Mouse (Mus musculus) forebrain, embryonic 16.5 days (tissue): ENCODE data around the gene Hoxa10. TPM values are rescaled to one million over a fixed set of nuclear protein-coding genes. Genes with fewer than 3 reads are reported as not detected.
A peak's percentile ranks its signal among the peaks of the same experiment; 100 is the strongest.

ENCODE experiments used
- ATAC-seq: fragments of 200-750 bp; cut with Nextera tagmentation; 2 replicates; pipeline ENCODE4 v1.8.0; 2017; ENCODE audit warnings: mild to moderate bottlenecking, moderate library complexity
- H3K27ac ChIP-seq: fragments of 300-500 bp; sonication (generic); 2 replicates; pipeline ENCODE4 v1.5.1; 2014; ENCODE audit warnings: low read length, control low read depth
- H3K27me3 ChIP-seq: fragments of 300-500 bp; sonication (generic); replicated peaks from 2 replicates; pipeline ENCODE4 v1.6.1; 2014; ENCODE audit warnings: low read length; ENCODE audit not compliant: control insufficient read depth, insufficient read depth
- H3K36me3 ChIP-seq: fragments of 300-500 bp; sonication (generic); 2 replicates; pipeline ENCODE4 v1.6.1; 2014; ENCODE audit not compliant: control insufficient read depth, insufficient read depth
- H3K4me1 ChIP-seq: fragments of 300-500 bp; sonication (generic); replicated peaks from 2 replicates; pipeline ENCODE4 v1.6.1; 2014; ENCODE audit warnings: low read length; ENCODE audit not compliant: control insufficient read depth, insufficient read depth
- H3K4me2 ChIP-seq: fragments of 300-500 bp; sonication (generic); 2 replicates; pipeline ENCODE4 v1.6.1; 2014; ENCODE audit warnings: mild to moderate bottlenecking, low read length, control low read depth
- H3K4me3 ChIP-seq: fragments of 300-500 bp; sonication (generic); replicated peaks from 2 replicates; pipeline ENCODE4 v1.5.1; 2014; ENCODE audit warnings: mild to moderate bottlenecking, low read length, control low read depth
- H3K9ac ChIP-seq: fragments of 300-500 bp; sonication (generic); replicated peaks from 2 replicates; pipeline ENCODE4 v1.6.1; 2014; ENCODE audit warnings: low read depth, low read length, control low read depth
- H3K9me3 ChIP-seq: fragments of 300-500 bp; sonication (generic); 2 replicates; pipeline ENCODE4 v1.6.1; 2016; ENCODE audit warnings: low read length; ENCODE audit not compliant: control insufficient read depth
- WGBS: fragments of 180-500 bp; shearing (Covaris S2); extraction: QIAGEN DNeasy Blood & Tissue Kit; methylation state at CpG from one replicate; pipeline ENCODE4 v1.1.7; 2014; 5-methylcytosine and 5-hydroxymethylcytosine counted together
- polyA plus RNA-seq: library from polyadenylated mRNA; unstranded; fragments of >200 nt; fragmentation: Nextera tagmentation; extraction: Ambion mirVana; gene quantifications from 2 replicates; pipeline ENCODE4 v1.2.1, GENCODE M21; 2015

Hoxa10 gene
- polyA plus RNA-seq, 1 experiment from 2014 or later, result not detected

DNA sequence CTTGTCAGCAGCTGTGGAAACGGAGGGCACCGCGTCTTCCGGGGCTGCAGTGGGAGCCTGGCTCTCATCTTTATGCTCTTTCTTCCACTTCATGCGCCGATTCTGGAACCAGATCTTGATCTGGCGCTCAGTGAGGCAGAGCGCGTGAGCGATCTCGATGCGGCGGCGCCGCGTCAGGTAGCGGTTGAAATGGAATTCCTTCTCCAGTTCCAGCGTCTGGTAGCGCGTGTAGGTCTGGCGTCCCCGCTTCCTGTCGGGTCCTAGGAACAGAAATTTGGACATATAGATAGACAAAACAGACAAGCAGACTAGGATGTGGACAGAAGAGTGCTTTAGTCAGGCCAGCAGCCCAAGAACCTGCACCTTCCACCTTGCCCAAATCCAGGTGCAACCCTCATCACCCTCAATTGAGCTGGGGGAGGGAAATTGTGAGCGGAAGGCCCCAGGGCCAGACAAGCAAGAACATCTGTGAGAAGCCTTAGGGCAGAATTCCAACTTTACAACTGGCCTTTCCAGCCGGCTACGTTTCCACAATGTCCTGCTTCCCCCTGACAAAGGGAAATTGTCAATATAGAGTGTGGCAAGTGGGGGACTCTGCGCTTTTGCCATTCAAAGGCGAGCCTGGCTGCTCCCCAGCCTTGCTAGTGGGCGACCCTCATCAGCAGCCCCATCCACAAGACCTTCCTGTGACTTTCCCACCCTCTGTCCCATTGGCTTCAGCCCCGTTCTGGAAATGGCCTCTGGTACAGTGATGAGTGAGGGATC, 24.7 kb downstream of the Hoxa10 start:
- 1% methylated on average over 30 of the region's 30 CpGs for WGBS
- no peak for ATAC-seq
- H3K4me3 ChIP-seq, result no peak overlapping the region

GRCm38 (mm10) chr6:52215070-52215469, 25.6 kb downstream of the Hoxa10 start:
- Histone ChIP-seq H3K9ac (no peak overlapping the region), H3K9me3 (no peaks in the 10 kb centered on the region), H3K4me1 (peaks cover 10% of the 10 kb centered on the region), H3K27me3 (peaks cover 94% of the 10 kb centered on the region), H3K27ac (no peak overlapping the region), H3K4me3 (no peak overlapping the region), H3K36me3 (no peaks in the 10 kb centered on the region), H3K4me2 (no peak overlapping the region)
- ATAC-seq, result no peak
- WGBS, result 17% methylated on average over 3 of the region's 3 CpGs

More for the DNA sequence above, 24.7 kb downstream of the Hoxa10 start:
- no peak overlapping the region for H3K9ac ChIP-seq
- H3K4me2 ChIP-seq, result no peak overlapping the region
- H3K27ac ChIP-seq, result no peak overlapping the region
- H3K36me3 ChIP-seq, result no peaks in the 10 kb centered on the region
- H3K4me1 ChIP-seq, result peaks cover 10% of the 10 kb centered on the region
- no peaks in the 10 kb centered on the region for H3K9me3 ChIP-seq
- H3K27me3 ChIP-seq, result peaks cover 95% of the 10 kb centered on the region

- Histone ChIP-seq H3K4me1 (peaks cover 10% of the 10 kb centered on the region), H3K9me3 (no peaks in the 10 kb centered on the region), H3K36me3 (no peaks in the 10 kb centered on the region), H3K27me3 (peaks cover 94% of the 10 kb centered on the region), H3K4me3 (no peak overlapping the region), H3K27ac (no peak overlapping the region), H3K4me2 (no peak overlapping the region), H3K9ac (no peak overlapping the region)
- 6% methylated on average over 5 of the region's 5 CpGs for WGBS
- ATAC-seq, result no peak
Measured at GRCm38 (mm10) chr6:52214271-52214670, 26.4 kb downstream of the Hoxa10 start.

- no peaks in the 10 kb centered on the region for H3K36me3 ChIP-seq
- 2% methylated on average over 38 of the region's 38 CpGs for WGBS
- ATAC-seq, result no peak
- H3K4me3 ChIP-seq, result no peak within 1 kb of the TSS
- H3K4me2 ChIP-seq, result no peak within 1 kb of the TSS
- H3K27me3 ChIP-seq, result peaks cover 94% of the 10 kb centered on the region
- H3K27ac ChIP-seq, result no peak within 1 kb of the TSS
- no peaks in the 10 kb centered on the region for H3K9me3 ChIP-seq
- no peak within 1 kb of the TSS for H3K9ac ChIP-seq
- peaks cover 10% of the 10 kb centered on the region for H3K4me1 ChIP-seq
Measured at GRCm38 (mm10) chr6:52213119-52213986, 27.3 kb downstream of the Hoxa10 start, which contains the start of the genes Hoxa3 and Gm28308. Gene Hoxa3 (minus strand): TSS chr6:52213336. Gene Gm28308 (minus strand): TSS chr6:52213339.

- no peak overlapping the region for H3K4me2 ChIP-seq
- H3K27ac ChIP-seq, result no peak overlapping the region
- H3K4me3 ChIP-seq, result no peak overlapping the region
- no peaks in the 10 kb centered on the region for H3K9me3 ChIP-seq
- no peak overlapping the region for H3K9ac ChIP-seq
- 1% methylated on average over 22 of the region's 22 CpGs for WGBS
- no peak for ATAC-seq
- H3K27me3 ChIP-seq, result peaks cover 96% of the 10 kb centered on the region
- H3K36me3 ChIP-seq, result no peaks in the 10 kb centered on the region
- H3K4me1 ChIP-seq, result peaks cover 10% of the 10 kb centered on the region
Measured at GRCm38 (mm10) chr6:52212556-52213118, 28.0 kb downstream of the Hoxa10 start.

DNA sequence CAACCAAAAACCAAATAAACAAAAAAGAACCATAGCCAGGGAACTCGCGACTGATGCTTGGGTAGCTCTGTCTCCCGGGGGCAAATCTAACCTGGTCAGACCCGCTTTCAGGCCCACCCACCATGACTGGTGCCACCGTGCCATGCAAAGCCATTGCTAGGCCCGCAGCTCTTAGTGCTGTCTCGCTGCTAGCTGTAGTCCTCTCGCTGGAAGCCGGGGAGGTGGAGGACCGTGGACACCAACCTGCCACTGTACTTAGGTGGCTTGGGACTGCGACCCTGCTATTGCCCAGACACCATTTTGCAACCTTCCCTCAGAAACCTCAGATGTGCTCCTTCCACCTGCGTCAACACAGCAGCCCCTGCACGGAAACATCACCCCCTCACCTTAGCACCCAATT, 28.7 kb downstream of the Hoxa10 start:
- Histone ChIP-seq H3K9ac (no peak overlapping the region), H3K27ac (no peak overlapping the region), H3K36me3 (no peaks in the 10 kb centered on the region), H3K27me3 (peaks cover 96% of the 10 kb centered on the region), H3K4me1 (peaks cover 4% of the 10 kb centered on the region), H3K9me3 (no peaks in the 10 kb centered on the region), H3K4me3 (no peak overlapping the region), H3K4me2 (no peak overlapping the region)
- 0 out of 2 replicates have a peak, but pooled peaks have one; percentile 36 for ATAC-seq
- 3% methylated on average over 13 of the region's 13 CpGs for WGBS

DNA sequence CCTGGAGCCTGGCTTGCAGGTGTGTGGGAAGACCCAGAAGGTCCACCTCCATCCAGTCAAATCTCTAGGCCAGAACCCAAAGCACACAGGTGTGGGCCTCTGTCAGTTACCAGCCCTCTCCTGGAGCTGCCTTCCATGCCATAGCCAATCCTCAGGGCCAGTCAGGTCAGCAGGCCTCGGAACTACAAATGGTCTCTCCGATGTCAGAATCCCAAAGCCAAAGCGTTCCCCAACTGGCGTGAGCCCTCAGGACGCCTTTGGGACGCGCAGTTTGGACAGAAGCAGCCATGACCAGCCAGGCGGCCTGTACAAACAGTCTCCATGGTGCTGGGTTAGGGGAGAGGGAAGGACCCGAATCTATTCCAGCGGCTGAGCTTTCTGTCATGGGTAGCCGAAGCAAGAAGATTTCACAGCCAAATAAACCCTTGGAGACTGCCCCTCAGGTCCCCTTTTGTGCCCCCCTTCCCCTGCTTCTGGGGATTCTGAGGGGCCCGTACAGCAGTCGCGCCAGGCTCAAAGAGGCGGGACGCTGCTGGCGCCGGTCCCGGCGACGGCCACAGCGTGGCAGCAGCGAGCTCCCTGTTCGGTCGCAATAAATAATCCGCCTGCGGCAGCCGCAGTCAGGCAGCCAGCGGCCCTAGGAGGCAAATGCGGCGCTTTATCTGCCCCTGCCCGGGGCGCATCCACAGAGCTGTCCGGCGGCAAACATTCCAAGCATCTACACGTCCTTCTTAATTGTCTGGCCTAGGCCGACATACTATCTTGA, 29.3 kb downstream of the Hoxa10 start:
- Histone ChIP-seq H3K27me3 (peaks cover 97% of the 10 kb centered on the region), H3K4me2 (no peak overlapping the region), H3K9me3 (no peaks in the 10 kb centered on the region), H3K4me1 (0 out of 2 replicates have a peak, but pooled peaks cover 2% of the 10 kb centered on the region), H3K9ac (no peak overlapping the region), H3K4me3 (no peak overlapping the region), H3K27ac (no peak overlapping the region), H3K36me3 (no peaks in the 10 kb centered on the region)
- under 1% methylated on average over 37 of the region's 37 CpGs for whole genome bisulfite sequencing
- peak; percentile 77 for ATAC-seq

DNA sequence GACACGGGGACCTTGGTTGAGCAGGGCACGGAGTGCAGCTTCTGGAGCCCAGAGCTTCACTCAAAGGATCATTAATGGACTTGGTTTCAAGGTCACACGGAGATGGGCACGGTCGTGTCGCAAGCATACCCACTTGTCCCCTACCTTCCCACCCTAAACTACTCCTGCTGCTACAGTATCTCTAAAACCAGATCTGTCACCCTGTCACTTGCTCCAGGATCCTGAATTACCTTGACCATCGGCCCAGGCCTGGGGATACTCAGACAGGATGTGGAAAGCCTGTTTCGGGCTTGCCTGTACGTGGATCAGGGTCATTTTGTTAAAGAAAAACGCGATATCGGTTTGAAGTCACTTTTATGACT, 31.0 kb downstream of the Hoxa10 start:
- H3K4me3 ChIP-seq, result no peak overlapping the region

More for the DNA sequence above, 31.0 kb downstream of the Hoxa10 start:
- H3K27me3 ChIP-seq, result peaks cover 95% of the 10 kb centered on the region
- ATAC-seq, result no peak
- no peaks in the 10 kb centered on the region for H3K9me3 ChIP-seq
- H3K4me1 ChIP-seq, result 0 out of 2 replicates have a peak, but pooled peaks cover 2% of the 10 kb centered on the region
- no peak overlapping the region for H3K27ac ChIP-seq
- H3K9ac ChIP-seq, result no peak overlapping the region
- H3K36me3 ChIP-seq, result no peaks in the 10 kb centered on the region
- 5% methylated on average over 12 of the region's 12 CpGs for WGBS
- H3K4me2 ChIP-seq, result no peak overlapping the region
